Mouse (Mus musculus): ENCODE measurements around the gene Crlf1.

Crlf1 gene

GRCm38 (mm10) chr8:70492664-70493640 is at the start of gene Crlf1:
Gene Crlf1 (plus strand): TSS chr8:70493158.
- 2% methylated on average over 58 of the region's 93 CpGs for WGBS

- 84% methylated on average over 4 of the region's 4 CpGs for WGBS
These were observed 49.6 kb upstream of the Crlf1 start for GRCm38 (mm10) chr8:70443326-70443725.

- 35% methylated on average over 1 of the region's 1 CpGs for WGBS
These were observed 47.0 kb upstream of the Crlf1 start for GRCm38 (mm10) chr8:70445988-70446387.

DNA sequence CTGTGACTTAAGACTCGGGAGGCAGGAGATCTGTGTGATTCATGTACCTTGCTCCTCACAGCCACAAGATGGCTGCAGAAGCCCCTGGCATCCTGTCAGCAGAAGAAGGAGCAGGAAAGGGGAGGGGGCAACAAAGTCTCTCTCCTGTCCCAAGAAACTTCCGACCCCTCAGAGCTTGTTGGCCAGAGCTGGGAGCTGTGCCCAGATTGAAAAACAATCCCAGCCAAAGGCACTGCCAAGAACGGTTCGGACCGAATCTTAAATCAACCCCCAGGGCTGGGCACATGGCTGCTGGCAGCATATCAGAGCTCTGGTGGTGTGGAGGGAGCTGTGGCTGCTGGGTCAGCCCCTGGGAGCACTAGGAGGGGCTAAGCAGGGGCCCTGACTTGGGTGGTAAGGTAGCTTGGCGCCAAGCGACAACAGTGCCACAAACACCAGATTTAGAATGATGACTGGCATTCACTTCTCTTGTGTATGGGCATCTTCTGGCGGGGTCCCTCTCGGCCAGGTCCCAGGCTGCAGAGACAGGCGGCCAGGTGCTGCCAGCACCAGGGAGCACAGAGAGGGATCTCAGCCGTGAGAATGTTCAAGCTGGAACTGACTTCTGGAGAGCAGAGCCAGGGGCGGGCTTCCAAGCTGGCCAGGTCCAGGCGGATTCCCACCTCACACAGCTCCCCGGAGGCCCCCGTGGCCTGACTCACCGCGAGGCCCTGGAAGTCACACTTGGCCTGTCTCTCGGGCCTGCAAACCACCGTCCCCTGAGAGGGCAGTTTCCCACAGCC is 45.1 kb upstream of the Crlf1 start:
- WGBS, result 57% methylated on average over 19 of the region's 19 CpGs

DNA sequence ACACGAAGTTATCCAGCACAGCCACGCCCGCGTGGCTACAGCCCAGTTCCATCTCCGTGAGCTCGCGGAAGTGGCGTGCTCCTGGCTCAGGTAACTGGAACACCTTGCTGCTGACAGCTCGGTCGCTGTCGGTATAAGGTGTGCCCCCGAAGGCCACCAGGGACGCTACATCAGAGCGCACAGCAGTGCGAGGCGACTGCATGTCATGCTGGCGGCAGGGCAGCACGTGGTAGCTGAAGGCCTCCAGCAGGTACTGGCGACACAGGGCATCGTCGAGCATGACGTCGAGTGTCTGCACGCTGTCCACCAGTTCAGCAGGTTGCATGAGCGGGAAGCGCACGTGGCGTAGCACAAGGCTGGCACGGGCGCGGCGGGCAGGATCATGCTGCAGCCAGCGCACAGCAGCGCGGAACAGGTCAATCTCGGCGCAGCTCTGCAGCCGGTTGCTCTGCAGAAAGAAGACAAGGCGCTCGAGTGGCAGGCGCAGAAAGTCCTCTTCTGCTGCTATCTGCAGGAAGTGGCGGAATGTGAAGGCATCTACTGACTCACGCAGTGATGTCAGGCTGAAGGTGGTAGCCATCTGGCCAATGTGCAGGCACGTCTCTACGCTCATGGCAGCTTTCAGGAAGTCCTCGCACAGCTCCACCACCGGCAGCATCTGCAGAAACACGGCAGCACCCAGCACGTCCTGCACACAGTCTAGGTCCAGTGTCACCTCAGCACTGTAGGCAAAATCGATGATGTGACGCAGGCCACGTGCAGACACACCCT is 40.6 kb upstream of the Crlf1 start:
- WGBS, result 73% methylated on average over 52 of the region's 52 CpGs

- WGBS, result 46% methylated on average over 5 of the region's 5 CpGs
These were observed 39.1 kb upstream of the Crlf1 start for GRCm38 (mm10) chr8:70453852-70454251.

DNA sequence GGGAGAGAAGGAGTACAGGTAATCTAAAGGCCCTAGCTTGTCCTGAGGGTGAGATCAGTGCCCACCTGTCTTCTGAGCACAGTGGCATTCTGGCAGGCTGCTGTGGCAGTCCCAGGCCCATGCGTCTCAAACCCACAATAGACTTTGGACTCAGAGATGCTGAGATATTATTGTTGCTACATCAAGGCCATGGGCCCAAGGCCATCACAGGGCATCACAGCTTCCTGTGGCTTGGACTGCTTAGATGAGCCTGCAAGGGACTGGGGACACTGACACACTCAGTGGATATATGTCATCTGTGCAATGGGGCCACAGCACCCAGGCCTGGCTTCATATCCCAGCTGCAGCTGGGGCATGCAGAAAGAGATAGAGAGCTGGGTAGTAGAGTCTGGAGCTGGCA is 36.0 kb upstream of the Crlf1 start:
- 85% methylated on average over 1 of the region's 1 CpGs for WGBS

DNA sequence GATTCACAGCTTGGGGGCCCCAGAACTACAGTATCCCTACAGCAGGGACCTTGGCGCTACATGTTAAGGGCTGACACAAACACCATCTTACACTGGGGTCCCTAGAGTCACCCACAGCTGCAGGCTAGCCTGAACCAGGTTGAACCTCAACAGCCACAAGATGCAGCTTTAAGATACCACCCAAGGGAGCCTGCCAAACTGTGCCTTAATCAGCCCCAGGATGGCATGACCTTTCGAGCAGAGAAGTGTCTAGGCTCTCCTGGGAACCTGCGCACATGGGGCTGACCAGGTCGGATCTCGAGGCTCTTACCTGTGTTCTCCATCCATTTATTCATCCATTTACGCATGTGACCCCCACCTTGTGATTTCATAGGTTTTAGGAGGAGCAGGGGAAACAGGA is 35.1 kb upstream of the Crlf1 start:
- WGBS, result 92% methylated on average over 6 of the region's 6 CpGs

DNA sequence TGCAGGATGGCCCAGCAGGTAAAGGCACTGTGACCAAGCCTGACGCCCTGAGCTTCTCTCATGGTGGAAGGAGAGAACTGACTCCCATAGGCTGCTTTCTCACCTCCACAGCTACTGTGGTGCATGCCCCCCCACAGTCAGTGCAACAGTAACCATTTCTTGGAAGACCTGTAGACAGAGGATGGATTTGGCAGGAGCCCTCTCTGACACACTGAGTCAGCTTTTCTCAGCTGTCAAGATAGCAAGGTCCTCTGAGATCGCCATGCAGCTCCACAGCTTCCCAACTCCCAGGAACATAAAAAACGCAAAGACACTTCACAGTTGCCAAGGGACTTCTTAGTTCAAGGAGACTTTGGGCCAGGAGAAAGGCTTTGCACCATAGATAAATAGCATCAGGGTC is 34.5 kb upstream of the Crlf1 start:
- WGBS, result 77% methylated on average over 3 of the region's 3 CpGs

- 94% methylated on average over 2 of the region's 2 CpGs for WGBS
These were observed 33.3 kb upstream of the Crlf1 start for GRCm38 (mm10) chr8:70459636-70460035.

DNA sequence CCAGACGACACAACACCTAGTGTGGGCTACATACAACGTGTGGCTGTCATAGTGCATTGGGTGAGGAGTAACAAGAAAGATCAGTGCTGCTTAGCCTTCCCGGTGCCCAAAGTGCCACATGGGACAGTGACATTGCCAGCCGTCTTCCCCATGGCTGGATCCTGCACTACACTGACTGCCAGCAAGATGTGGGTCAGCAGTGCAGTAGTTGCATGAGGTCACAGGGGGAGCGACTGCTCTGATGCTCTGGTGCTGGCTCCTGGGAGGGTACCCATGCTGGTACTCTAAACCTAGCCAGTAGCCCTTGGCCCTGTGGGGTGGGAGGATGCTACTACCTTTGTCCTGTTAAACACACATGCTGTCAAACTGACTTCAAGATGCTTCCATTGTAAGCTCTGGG is 32.8 kb upstream of the Crlf1 start:
- 77% methylated on average over 5 of the region's 5 CpGs for WGBS

GRCm38 (mm10) chr8:70460606-70461005 is 32.4 kb upstream of the Crlf1 start:
- WGBS, result 45% methylated on average over 9 of the region's 9 CpGs

DNA sequence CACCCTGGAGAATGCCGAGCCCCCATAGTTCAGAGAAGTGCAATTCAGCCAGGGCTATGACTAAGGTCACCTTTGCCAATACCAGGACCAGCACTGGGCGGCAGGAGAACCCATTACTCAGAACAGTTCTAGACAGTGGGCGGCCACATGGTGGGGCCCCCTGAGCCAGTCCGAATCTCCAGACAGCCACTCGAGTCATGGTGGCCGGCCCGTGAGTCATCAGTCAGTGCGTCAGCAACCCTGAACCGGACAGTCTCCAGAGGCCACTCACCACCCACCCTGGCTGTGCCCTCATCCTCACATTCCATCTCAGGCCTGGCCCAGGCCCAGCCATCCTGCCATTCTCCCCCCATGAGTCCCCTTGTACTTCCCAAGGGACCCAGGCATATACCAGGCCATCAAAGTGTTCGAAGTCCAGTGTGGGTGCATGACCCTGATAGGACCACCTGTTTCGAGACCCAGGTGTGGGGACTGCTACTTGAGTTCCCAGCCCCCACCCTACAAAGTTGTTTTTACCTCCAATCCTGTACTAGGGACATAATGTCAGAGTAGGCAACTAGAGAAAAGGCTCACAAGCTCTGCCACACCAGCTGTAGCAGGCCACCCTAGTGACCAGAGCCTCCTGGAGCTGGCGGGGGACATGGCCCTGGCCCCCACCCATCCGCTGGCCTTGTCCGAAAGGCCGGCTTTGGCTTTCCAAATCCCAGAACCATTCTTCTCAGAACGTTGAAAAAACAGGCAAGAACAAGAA is 31.0 kb upstream of the Crlf1 start:
- WGBS, result 80% methylated on average over 16 of the region's 16 CpGs

- WGBS, result 54% methylated on average over 8 of the region's 8 CpGs
These were observed 30.5 kb upstream of the Crlf1 start for GRCm38 (mm10) chr8:70462516-70462813.

GRCm38 (mm10) chr8:70463306-70463705 is 29.7 kb upstream of the Crlf1 start:
- WGBS, result 46% methylated on average over 4 of the region's 4 CpGs

DNA sequence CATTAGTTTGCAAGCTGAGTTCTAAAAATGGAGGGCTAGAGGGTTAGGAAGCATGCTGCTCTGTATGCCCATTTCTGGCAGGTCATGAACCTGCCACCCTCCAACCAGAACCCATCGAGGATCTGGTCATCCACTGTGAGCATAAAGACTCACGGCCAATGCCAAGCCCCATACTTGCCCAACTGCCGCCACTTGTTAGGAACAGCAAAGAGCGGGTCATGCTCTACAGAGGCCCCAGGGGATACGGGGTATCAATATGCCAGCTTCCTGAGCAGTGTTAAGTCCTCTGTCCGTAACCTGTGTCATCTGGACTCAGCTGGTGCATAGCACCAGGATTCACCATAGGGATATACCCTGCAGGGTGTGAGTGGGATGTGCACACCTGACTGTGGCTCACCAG is 28.8 kb upstream of the Crlf1 start:
- WGBS, result 94% methylated on average over 6 of the region's 6 CpGs

GRCm38 (mm10) chr8:70465701-70466100 is 27.3 kb upstream of the Crlf1 start:
- over 99% methylated on average over 4 of the region's 4 CpGs for WGBS

- 80% methylated on average over 4 of the region's 4 CpGs for WGBS
These were observed 26.7 kb upstream of the Crlf1 start for GRCm38 (mm10) chr8:70466305-70466704.

- 72% methylated on average over 11 of the region's 11 CpGs for WGBS
These were observed 26.2 kb upstream of the Crlf1 start for GRCm38 (mm10) chr8:70466771-70467170.

- 85% methylated on average over 5 of the region's 5 CpGs for WGBS
These were observed 25.7 kb upstream of the Crlf1 start for GRCm38 (mm10) chr8:70467229-70467725.

GRCm38 (mm10) chr8:70467907-70468306 is 25.1 kb upstream of the Crlf1 start:
- WGBS, result 88% methylated on average over 1 of the region's 1 CpGs
